Mouse (Mus musculus) heart, postnatal 0 days (tissue): ENCODE data around the gene Agpat3.

Source experiments
- CTCF ChIP-seq: IDR thresholded peaks from 2 replicates; pipeline ENCODE4 v1.5.1; 2016; ENCODE audit warnings: antibody characterized with exemption, control low read depth, low read depth
- EP300 ChIP-seq: IDR thresholded peaks from 2 replicates; pipeline ENCODE4 v1.6.1; 2016; ENCODE audit warnings: antibody characterized with exemption, low read depth

- TF ChIP-seq CTCF (no peak), EP300 (no peak)
These were observed 31.3 kb upstream of the Agpat3 start for GRCm38 (mm10) chr10:78383567-78383966.
